Mouse (Mus musculus): ENCODE data around the gene Galns. TPM values are rescaled to one million over a fixed set of nuclear protein-coding genes. Genes with fewer than 3 reads are reported as not detected.
A peak's percentile ranks its signal among the peaks of the same experiment; 100 is the strongest.

Galns gene
- polyA plus RNA-seq, 1 experiment from 2014 or later, result 11.1 TPM

DNA sequence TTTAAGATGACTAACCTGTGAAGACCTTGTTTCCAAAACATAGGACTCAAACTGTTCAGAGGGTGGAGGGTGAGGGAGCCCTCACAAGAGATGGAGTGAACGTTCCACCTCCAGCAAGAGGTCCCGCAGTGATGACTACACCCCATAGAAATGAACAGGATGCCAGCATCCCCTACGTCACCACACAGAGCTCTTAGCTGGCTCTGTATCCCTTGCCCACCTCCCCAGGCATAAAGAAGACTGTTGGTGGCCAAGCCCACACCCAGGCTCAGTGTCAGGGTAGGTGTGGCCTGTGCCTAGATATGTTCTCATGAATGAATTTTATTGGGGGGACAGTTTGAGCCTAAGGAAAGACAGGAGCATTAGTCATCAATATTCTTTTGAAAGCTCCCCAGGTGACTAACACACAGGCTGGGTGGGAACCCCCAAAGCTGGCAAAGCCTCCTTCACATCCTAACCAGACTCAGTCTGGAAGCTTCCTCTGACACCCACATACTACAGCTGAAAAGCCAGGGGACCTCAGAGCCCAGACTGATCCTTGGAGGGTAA, 62.3 kb downstream of the Galns start:
- H3K9me3 ChIP-seq, result no peaks in the 10 kb centered on the region
- peak overlapping the region; percentile 84 for H3K27ac ChIP-seq (replicated peaks)
- WGBS, result 73% methylated on average over 3 of the region's 3 CpGs
- ATAC-seq (ENCODE audit: extremely low read depth, insufficient number of reproducible peaks, low FRiP score, low TSS enrichment), result no peak
- peaks cover 66% of the 10 kb centered on the region for H3K4me1 ChIP-seq
- no peaks in the 10 kb centered on the region for H3K36me3 ChIP-seq
- peak overlapping the region; percentile 80 for H3K4me2 ChIP-seq
- no peaks in the 10 kb centered on the region for H3K27me3 ChIP-seq (replicated peaks)
- H3K9ac ChIP-seq, result peak overlapping the region; percentile 90
- H3K4me3 ChIP-seq, result peak overlapping the region; percentile 72

DNA sequence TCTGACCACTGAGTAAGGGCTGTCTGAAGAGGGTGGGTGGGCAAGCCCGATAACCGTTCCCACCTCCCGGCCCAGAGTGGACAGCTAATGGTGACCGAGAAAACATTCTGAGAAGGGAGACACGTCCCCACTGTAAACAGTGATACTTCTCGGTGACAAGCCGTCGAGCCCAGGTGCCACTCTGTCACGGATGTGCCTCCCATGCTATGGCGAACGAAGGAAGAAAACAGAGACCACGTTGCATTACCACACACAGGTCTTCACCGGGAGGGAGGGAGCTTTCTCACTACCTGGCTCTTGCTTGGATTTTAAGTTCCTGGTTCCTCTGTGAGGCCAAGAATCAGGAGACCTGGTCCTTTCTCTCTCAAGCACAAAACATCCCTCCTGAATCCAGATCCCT, 62.9 kb downstream of the Galns start:
- peak overlapping the region; percentile 84 for H3K27ac ChIP-seq (replicated peaks)
- 59% methylated on average over 13 of the region's 13 CpGs for WGBS
- H3K9me3 ChIP-seq, result no peaks in the 10 kb centered on the region
- peak overlapping the region; percentile 90 for H3K9ac ChIP-seq
- ATAC-seq (ENCODE audit: extremely low read depth, insufficient number of reproducible peaks, low FRiP score, low TSS enrichment), result no peak
- H3K4me3 ChIP-seq, result peak overlapping the region; percentile 72
- H3K4me2 ChIP-seq, result peak overlapping the region; percentile 80
- no peaks in the 10 kb centered on the region for H3K27me3 ChIP-seq (replicated peaks)
- peaks cover 5% of the 10 kb centered on the region; the same call in 1 of the 2 replicates for H3K36me3 ChIP-seq
- H3K4me1 ChIP-seq, result peaks cover 67% of the 10 kb centered on the region

DNA sequence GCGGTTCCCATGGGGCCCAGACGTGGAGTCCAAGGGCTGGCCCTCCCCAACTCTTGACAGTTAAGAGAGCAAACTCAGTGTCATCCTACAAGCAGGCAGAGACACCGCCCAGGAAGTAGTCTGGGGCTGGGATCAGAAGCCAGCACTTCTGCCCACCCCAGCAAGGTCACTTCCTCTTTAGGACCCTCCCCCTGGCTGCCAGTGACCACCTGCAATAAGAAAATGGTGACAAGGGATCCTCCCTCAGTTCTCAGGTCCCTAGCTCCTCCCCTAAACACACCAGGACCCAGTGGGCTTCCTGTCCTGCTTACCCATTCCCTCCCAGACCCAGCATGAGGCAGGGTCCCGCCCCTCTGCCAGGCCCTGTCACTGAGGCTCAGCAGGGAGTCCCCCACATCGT, 63.4 kb downstream of the Galns start:
- WGBS, result 37% methylated on average over 4 of the region's 5 CpGs
- Histone ChIP-seq H3K9me3 (no peaks in the 10 kb centered on the region), H3K4me1 (peaks cover 67% of the 10 kb centered on the region), H3K4me2 (peak overlapping the region; percentile 80), H3K27ac (replicated peaks) (peak overlapping the region; percentile 84), H3K4me3 (peak overlapping the region; percentile 72), H3K9ac (peak overlapping the region; percentile 90), H3K36me3 (peaks cover 8% of the 10 kb centered on the region), H3K27me3 (replicated peaks) (no peaks in the 10 kb centered on the region)
- no peak for ATAC-seq (ENCODE audit: extremely low read depth, insufficient number of reproducible peaks, low FRiP score, low TSS enrichment)

DNA sequence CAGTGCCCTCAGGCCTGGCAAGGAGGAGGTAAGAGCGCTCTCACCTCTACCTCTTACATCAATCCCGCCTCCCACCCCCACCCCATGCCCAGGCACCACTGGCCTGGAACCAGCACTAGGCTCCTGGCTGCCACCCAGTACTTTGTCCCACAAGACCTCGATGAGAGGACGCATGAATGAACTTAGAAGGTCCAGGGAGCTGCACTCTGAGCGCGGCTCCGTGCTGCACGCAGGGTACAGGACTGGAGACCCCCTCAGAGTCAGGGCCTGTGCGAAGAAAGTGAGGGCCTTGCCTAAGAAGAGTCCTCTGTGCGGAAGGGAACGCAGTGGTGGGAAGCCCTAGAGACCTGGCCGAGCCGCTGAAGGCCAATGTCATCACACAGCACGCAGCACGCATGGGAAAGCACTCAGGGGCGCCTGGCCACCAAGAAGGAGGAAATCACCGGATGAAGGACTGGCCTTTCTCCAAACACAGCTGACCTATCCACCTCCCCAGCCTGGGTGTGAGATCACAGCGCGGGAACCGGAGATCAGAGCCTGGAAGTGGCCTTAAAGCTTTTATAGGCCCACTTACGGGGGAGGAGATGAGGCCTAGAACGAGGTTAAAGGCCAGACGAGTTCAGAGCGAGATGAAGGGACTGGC, 64.3 kb downstream of the Galns start:
- peak overlapping the region; percentile 80 for H3K4me2 ChIP-seq
- 50% methylated on average over 24 of the region's 24 CpGs for WGBS
- ATAC-seq (ENCODE audit: extremely low read depth, insufficient number of reproducible peaks, low FRiP score, low TSS enrichment), result no peak

DNA sequence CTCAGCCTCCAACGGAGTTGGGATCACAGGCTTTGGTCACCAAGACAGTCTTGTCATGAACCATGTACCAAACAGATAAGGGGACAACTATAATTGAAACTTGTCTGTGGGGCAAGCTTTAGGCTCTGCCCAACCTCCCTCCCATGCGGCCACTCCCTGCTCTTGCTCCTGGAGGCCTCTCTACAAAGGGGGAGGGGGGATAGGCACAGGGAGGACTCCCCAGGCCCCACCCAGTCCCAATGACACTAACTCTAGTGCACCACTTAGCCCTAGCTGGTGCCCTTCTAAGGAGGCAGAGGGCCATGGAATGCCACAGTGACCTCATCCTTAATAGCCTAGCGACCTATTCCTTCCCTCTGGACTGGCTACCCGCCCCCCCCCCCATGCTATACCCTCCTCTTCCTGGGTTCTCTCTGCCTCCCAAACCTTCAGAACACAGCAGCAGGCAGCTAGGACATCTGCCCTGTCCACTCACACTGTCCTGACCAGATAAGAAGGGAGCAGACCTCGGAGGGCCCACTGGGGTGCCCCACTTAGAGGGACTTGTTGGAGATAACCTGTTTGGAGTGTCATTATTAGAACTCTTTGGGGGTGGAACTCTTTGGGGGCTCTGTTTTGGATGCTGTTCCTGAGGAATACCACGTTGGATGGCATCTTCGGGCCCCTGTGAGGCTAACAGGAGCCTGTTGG, 65.1 kb downstream of the Galns start:
- H3K4me1 ChIP-seq, result peaks cover 76% of the 10 kb centered on the region
- H3K4me2 ChIP-seq, result peak overlapping the region; percentile 80
- WGBS, result 40% methylated on average over 6 of the region's 7 CpGs
- no peaks in the 10 kb centered on the region for H3K27me3 ChIP-seq (replicated peaks)
- peaks cover 9% of the 10 kb centered on the region for H3K36me3 ChIP-seq
- H3K27ac ChIP-seq (replicated peaks), result peak overlapping the region; percentile 84
- peak; percentile 32 for ATAC-seq (ENCODE audit: extremely low read depth, insufficient number of reproducible peaks, low FRiP score, low TSS enrichment)
- peak overlapping the region; percentile 90 for H3K9ac ChIP-seq
- H3K4me3 ChIP-seq, result peak overlapping the region; percentile 72
- H3K9me3 ChIP-seq, result no peaks in the 10 kb centered on the region

More for the DNA sequence above, 64.3 kb downstream of the Galns start:
- Histone ChIP-seq H3K9me3 (no peaks in the 10 kb centered on the region), H3K9ac (peak overlapping the region; percentile 90), H3K36me3 (peaks cover 9% of the 10 kb centered on the region), H3K4me3 (peak overlapping the region; percentile 72), H3K27me3 (replicated peaks) (no peaks in the 10 kb centered on the region), H3K27ac (replicated peaks) (peak overlapping the region; percentile 84), H3K4me1 (peaks cover 71% of the 10 kb centered on the region)

DNA sequence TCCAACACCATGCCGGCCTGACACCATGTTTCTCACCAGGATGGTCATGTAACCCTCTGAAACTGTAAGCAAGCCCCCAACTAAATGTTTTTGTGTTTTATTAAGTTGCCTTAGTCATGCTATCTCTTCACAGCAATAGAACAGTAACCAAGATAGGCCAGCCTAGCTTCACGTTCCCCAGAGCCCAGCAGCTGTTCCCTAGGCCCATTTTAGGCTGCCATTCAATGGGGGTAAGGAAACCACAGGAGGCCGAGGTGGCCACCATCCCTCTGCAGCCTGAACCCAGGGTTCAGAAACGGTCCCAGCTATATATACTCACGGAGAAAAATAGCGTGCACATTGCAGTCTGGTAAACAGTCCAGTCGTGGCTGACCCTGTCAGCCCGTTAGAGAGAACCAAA, 67.1 kb downstream of the Galns start:
- no peak overlapping the region for H3K4me3 ChIP-seq

DNA sequence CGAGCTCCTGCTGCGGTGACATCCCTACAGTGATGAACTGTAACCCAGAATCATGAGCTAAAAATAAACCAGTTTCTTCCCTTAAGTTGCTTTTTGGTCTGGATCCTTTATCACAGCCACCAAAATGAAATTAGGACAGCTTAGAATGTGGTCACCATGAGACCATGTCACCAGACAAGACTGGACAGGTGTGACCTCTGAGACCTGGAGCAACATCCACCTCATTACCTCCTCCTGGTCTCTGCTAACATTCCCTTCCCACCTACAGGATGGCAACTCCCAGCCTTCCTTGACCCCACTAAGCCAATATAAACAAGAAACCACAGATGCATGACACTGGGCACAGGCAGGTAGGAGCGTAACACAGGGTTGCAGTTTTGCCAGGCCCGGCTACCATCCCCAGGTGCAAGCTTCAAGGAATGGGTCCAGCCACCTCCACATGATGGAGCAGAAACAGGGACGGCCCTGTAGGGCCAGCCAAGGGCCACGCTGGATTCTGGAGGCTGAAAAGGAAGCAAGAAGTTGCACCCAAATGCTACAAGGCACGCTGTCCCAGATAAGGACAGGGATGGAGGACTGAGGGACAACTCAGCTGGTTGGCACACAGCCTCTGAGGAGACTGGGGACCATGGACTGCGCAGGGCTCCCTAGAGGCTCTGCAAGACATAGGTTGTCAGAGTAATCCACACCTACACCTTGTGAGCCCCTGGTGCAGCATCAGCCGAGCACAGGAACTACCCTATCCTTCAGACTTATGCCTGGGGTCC, 72.8 kb downstream of the Galns start:
- WGBS, result 79% methylated on average over 9 of the region's 9 CpGs
- peaks cover 54% of the 10 kb centered on the region for H3K4me1 ChIP-seq

More for the DNA sequence above, 67.1 kb downstream of the Galns start:
- Histone ChIP-seq H3K9ac (no peak overlapping the region), H3K36me3 (peaks cover 9% of the 10 kb centered on the region), H3K4me1 (peaks cover 65% of the 10 kb centered on the region), H3K9me3 (no peaks in the 10 kb centered on the region), H3K27ac (replicated peaks) (no peak overlapping the region), H3K4me2 (no peak overlapping the region), H3K27me3 (replicated peaks) (no peaks in the 10 kb centered on the region)
- WGBS, result 83% methylated on average over 8 of the region's 8 CpGs
- ATAC-seq (ENCODE audit: extremely low read depth, insufficient number of reproducible peaks, low FRiP score, low TSS enrichment), result no peak

DNA sequence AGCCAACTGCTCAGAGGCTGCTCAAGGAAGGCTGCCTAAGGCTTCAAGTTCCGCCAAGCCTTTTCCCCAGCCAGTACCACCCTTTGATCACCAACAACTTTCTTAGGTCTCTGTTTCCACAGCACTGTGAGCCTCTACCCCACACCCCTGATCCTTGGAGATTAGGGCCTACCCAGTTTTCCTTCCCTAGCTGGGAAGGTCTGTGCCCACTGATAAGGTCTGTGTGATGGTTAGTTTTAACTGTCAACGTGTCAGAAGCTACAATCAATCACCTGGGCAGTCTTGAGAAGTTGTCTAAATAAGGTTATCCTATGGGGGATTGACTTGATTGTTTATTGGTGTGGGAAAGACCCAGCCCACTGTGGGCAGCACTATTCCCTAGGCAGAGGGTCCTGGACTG, 73.5 kb downstream of the Galns start:
- no peak for ATAC-seq (ENCODE audit: extremely low read depth, insufficient number of reproducible peaks, low FRiP score, low TSS enrichment)
- H3K9ac ChIP-seq, result no peak overlapping the region
- WGBS, result 47% methylated on average over 2 of the region's 2 CpGs
- H3K9me3 ChIP-seq, result no peaks in the 10 kb centered on the region
- H3K4me2 ChIP-seq, result peak overlapping the region; percentile 53; the same call in 1 of the 2 replicates
- H3K4me3 ChIP-seq, result no peak overlapping the region
- no peaks in the 10 kb centered on the region for H3K27me3 ChIP-seq (replicated peaks)
- peaks cover 60% of the 10 kb centered on the region for H3K4me1 ChIP-seq
- H3K27ac ChIP-seq (replicated peaks), result peak overlapping the region; percentile 81
- peaks cover 17% of the 10 kb centered on the region for H3K36me3 ChIP-seq

More for the DNA sequence above, 72.8 kb downstream of the Galns start:
- Histone ChIP-seq H3K36me3 (peaks cover 16% of the 10 kb centered on the region), H3K4me3 (no peak overlapping the region), H3K9me3 (no peaks in the 10 kb centered on the region), H3K27ac (replicated peaks) (peak overlapping the region; percentile 2; the same call in 1 of the 2 replicates), H3K4me2 (no peak overlapping the region), H3K27me3 (replicated peaks) (no peaks in the 10 kb centered on the region), H3K9ac (0 out of 2 replicates have a peak overlapping the region, but pooled peaks have one; percentile 16)
- ATAC-seq (ENCODE audit: extremely low read depth, insufficient number of reproducible peaks, low FRiP score, low TSS enrichment), result no peak

DNA sequence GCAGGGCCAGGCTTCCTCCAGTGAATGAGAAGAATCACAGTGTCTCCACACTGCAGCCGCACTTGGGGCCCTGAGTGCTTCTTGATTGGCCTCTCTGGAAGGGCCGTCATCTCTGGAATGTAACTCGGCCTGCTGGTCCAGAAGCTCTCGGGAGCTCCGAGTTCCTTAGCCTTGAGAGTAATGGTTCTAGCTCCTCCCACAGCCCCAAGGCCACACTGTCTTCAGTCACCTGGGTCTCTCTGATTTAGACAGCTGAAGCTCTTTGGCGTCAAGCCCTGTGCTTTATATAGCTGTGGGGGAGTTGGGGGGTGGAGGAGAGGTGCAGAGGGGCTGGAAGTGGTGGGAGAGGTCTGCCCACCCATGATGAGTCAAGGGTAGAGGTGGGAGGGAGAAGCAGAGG, 74.2 kb downstream of the Galns start:
- H3K4me3 ChIP-seq, result peak overlapping the region; percentile 12; the same call in 1 of the 2 replicates
- no peaks in the 10 kb centered on the region for H3K9me3 ChIP-seq
- ATAC-seq (ENCODE audit: extremely low read depth, insufficient number of reproducible peaks, low FRiP score, low TSS enrichment), result peak; percentile 10; the same call in 1 of the 2 replicates
- H3K4me2 ChIP-seq, result peak overlapping the region; percentile 53
- H3K36me3 ChIP-seq, result peaks cover 17% of the 10 kb centered on the region
- peak overlapping the region; percentile 42 for H3K9ac ChIP-seq
- WGBS, result 14% methylated on average over 6 of the region's 6 CpGs
- H3K27me3 ChIP-seq (replicated peaks), result no peaks in the 10 kb centered on the region
- peaks cover 60% of the 10 kb centered on the region for H3K4me1 ChIP-seq
- peak overlapping the region; percentile 81 for H3K27ac ChIP-seq (replicated peaks)

DNA sequence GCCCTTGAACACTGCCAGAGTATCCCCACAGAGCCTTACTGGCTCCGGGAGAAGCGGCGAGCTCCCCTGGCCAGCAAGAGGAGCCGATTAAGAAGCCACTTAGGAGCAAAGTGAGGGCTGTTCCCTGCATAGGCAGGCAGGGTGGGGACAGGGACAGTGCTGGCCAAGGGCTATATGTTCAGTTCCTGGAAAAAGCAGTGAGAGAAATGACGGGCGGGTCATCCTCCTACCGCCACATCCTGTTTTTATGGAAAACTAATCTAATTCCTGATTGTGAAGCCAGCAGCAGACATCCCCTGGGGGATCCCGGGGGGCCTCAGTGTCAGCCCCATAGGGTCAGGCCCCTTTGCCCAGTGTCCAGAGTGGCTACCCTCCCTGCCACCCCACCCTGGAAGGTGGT, 80.0 kb downstream of the Galns start:
- peak overlapping the region; percentile 52; the same call in 1 of the 2 replicates for H3K9ac ChIP-seq
- peak overlapping the region; percentile 82 for H3K27ac ChIP-seq (replicated peaks)
- H3K4me2 ChIP-seq, result peak overlapping the region; percentile 31; the same call in 1 of the 2 replicates
- ATAC-seq (ENCODE audit: extremely low read depth, insufficient number of reproducible peaks, low FRiP score, low TSS enrichment), result no peak
- no peaks in the 10 kb centered on the region for H3K9me3 ChIP-seq
- no peaks in the 10 kb centered on the region for H3K27me3 ChIP-seq (replicated peaks)
- H3K4me3 ChIP-seq, result no peak overlapping the region
- WGBS, result 58% methylated on average over 8 of the region's 8 CpGs
- H3K4me1 ChIP-seq, result peaks cover 61% of the 10 kb centered on the region
- peaks cover 26% of the 10 kb centered on the region for H3K36me3 ChIP-seq

DNA sequence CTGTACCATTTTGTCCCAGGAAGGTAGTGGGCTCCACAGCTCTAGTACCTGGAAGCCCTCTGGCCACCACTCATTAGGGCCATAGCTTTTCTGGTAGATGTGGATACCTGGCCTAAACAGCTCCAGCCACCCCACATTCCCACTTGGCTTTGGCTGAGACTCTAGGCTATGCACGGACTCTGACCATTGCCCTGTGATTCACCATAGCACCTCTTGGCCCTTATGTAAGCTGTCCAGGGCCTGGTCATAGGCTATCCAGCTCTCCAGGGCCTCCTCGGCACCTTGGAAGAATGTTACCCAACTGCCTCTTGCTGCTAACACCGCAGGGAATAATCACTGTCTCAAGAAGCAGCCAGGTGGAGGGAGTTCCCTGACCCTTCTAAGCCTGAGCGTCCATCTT, 82.1 kb downstream of the Galns start:
- Histone ChIP-seq H3K27ac (replicated peaks) (no peak overlapping the region), H3K4me1 (peaks cover 72% of the 10 kb centered on the region), H3K4me2 (no peak overlapping the region), H3K27me3 (replicated peaks) (no peaks in the 10 kb centered on the region), H3K9ac (no peak overlapping the region), H3K4me3 (no peak overlapping the region), H3K9me3 (no peaks in the 10 kb centered on the region), H3K36me3 (peaks cover 16% of the 10 kb centered on the region)
- no peak for ATAC-seq (ENCODE audit: extremely low read depth, insufficient number of reproducible peaks, low FRiP score, low TSS enrichment)
- 86% methylated on average over 4 of the region's 4 CpGs for WGBS
